Mouse (Mus musculus) brain, embryonic 14.5 days (tissue): Measurements from ENCODE around the gene Hist1h1a.

Source experiments
- CTCF ChIP-seq: fragments of 200-500 bp; IDR thresholded peaks from 2 replicates; pipeline ENCODE4 v1.5.1; 2012; ENCODE audit warnings: inconsistent platforms, mild to moderate bottlenecking, moderate library complexity, borderline replicate concordance; ENCODE audit not compliant: insufficient read depth, insufficient read length; ENCODE audit errors: extremely low read depth
- POLR2A ChIP-seq: fragments of 200-500 bp; IDR thresholded peaks from 2 replicates; pipeline ENCODE4 v1.6.1; 2012; ENCODE audit warnings: mild to moderate bottlenecking, inconsistent platforms, borderline replicate concordance; ENCODE audit not compliant: poor library complexity, insufficient read depth, insufficient read length, severe bottlenecking; ENCODE audit errors: extremely low read depth

GRCm38 (mm10) chr13:23740256-23740840, 23.1 kb upstream of the Hist1h1a start:
- TF ChIP-seq POLR2A (no peak), CTCF (no peak)
